In genomic region chr17:15704158-15704474, GRCm38 (mm10) we compare ENCODE assay signal across 8 mouse cellular contexts. TPM values are rescaled to one million over a fixed set of nuclear protein-coding genes. Genes with fewer than 3 reads are reported as not detected.
DNase-seq lines count a peak whose midpoint lies in the region; ATAC-seq and TF ChIP-seq lines count a peak whose summit lies in the region.

No protein-coding gene starts in this region.

- WGBS in heart, embryonic 15.5 days = 4% methylated on average over 12 of the region's 12 CpGs
- WGBS in forebrain, postnatal 0 days = 4% methylated on average over 12 of the region's 12 CpGs
- WGBS in macrophage (ENCODE audit: missing documents) = 2% methylated on average over 12 of the region's 12 CpGs

- peak overlapping the region; percentile 93 for H3K4me3 ChIP-seq in heart, embryonic 15.5 days
- H3K4me3 ChIP-seq in G1E (ENCODE audit: low read depth, low read length) (peak overlapping the region; percentile 85), macrophage (ENCODE audit: inconsistent target) (peak overlapping the region; percentile 67)
- H3K4me3 ChIP-seq in forebrain, postnatal 0 days (ENCODE audit: low read depth, low read length) = peak overlapping the region; percentile 90

- peaks cover 12% of the 10 kb centered on the region for H3K4me1 ChIP-seq in heart, embryonic 15.5 days (replicated peaks)
- peaks cover 17% of the 10 kb centered on the region for H3K4me1 ChIP-seq in G1E (ENCODE audit: insufficient read depth, low read depth, low read length)
- 0 out of 2 replicates have a peak, but pooled peaks cover 7% of the 10 kb centered on the region for H3K4me1 ChIP-seq in forebrain, postnatal 0 days (ENCODE audit: insufficient read depth)

- intact Hi-C loops in heart, postnatal 14 days (cut with DNase I) = loop anchor here (5.0 kb wide), 1 partner anchor 177 kb away; the partner anchor contains the start of gene Pdcd2

- H3K27ac ChIP-seq in heart, embryonic 15.5 days = peak overlapping the region; percentile 94
- H3K27ac ChIP-seq in forebrain, postnatal 0 days (ENCODE audit: low read depth, low read length) = peak overlapping the region; percentile 89; the same call in 1 of the 2 replicates
- H3K27ac ChIP-seq in macrophage = peak overlapping the region; percentile 72

- TF ChIP-seq CTCF in G1E (IDR thresholded peaks at IDR 0.05; ENCODE audit: low read depth, low read length) = no peak
- 0 out of 2 replicates have a peak, but pooled peaks have one; percentile 16 for TF ChIP-seq CTCF in forebrain, postnatal 0 days (IDR thresholded peaks at IDR 0.05; ENCODE audit: low read depth)

- peak overlapping the region; percentile 96 for H3K9ac ChIP-seq in heart, embryonic 15.5 days
- H3K9ac ChIP-seq in forebrain, postnatal 0 days = peak overlapping the region; percentile 81

- no peak for ATAC-seq in heart, embryonic 15.5 days (replicated peaks; ENCODE audit: insufficient number of reproducible peaks, insufficient read depth, low FRiP score, low read depth)
- peak; percentile 18; the same call in 1 of the 2 replicates for ATAC-seq in G1E (ENCODE audit: extremely low read depth, insufficient number of reproducible peaks, low FRiP score, poor library complexity, severe bottlenecking)
- ATAC-seq in forebrain, postnatal 0 days = no peak

- H3K9me3 ChIP-seq in heart, embryonic 15.5 days (replicated peaks) = no peaks in the 10 kb centered on the region
- H3K9me3 ChIP-seq in G1E (replicated peaks) = no peaks in the 10 kb centered on the region
- no peaks in the 10 kb centered on the region for H3K9me3 ChIP-seq in forebrain, postnatal 0 days (ENCODE audit: low read length)

- DNase-seq in heart, postnatal 14 days = no peak
- no peak for DNase-seq in G1E (ENCODE audit: low spot score)
- DNase-seq in forebrain, postnatal 0 days = no peak
- DNase-seq in adrenal gland, postnatal 25 days = no peak
- DNase-seq in cerebellum, postnatal 25 days = no peak
- DNase-seq in kidney, postnatal 10 days = no peak

- H3K36me3 ChIP-seq in heart, embryonic 15.5 days = peaks cover 7% of the 10 kb centered on the region
- H3K36me3 ChIP-seq in G1E (replicated peaks) = peaks cover 14% of the 10 kb centered on the region
- peaks cover 6% of the 10 kb centered on the region; the same call in 1 of the 2 replicates for H3K36me3 ChIP-seq in forebrain, postnatal 0 days (ENCODE audit: insufficient read depth)
- no peaks in the 10 kb centered on the region for H3K36me3 ChIP-seq in macrophage (ENCODE audit: inconsistent target)

- no peaks in the 10 kb centered on the region for H3K27me3 ChIP-seq in heart, embryonic 15.5 days
- H3K27me3 ChIP-seq in G1E (ENCODE audit: insufficient read depth, low read length) = 0 out of 2 replicates have a peak, but pooled peaks cover 2% of the 10 kb centered on the region
- H3K27me3 ChIP-seq in forebrain, postnatal 0 days (ENCODE audit: insufficient read depth, low read length) = no peaks in the 10 kb centered on the region

- peaks cover 36% of the 10 kb centered on the region for H3K79me2 ChIP-seq in macrophage (ENCODE audit: inconsistent target)

- H3K4me2 ChIP-seq in heart, embryonic 15.5 days = peak overlapping the region; percentile 62
- H3K4me2 ChIP-seq in forebrain, postnatal 0 days (ENCODE audit: low read depth) = peak overlapping the region; percentile 71

RNA-seq across cellular contexts. Expression of gene Chd1, which starts 0.7 kb away (rescaled TPM):
- 14.8 and 16.1 TPM in 2 replicates for polyA plus RNA-seq in heart, embryonic 15.5 days (2015; fragmentation: Nextera tagmentation; extraction: Ambion mirVana)
- total RNA-seq in heart, postnatal 14 days (2021) = 10 to 100 TPM; 21.6 to 28.0 TPM
- total RNA-seq in G1E (2014; fragmentation: Nextera tagmentation) (75.3 and 75.6 TPM in 2 replicates), G1E (2017) (47.9 and 56.9 TPM in 2 replicates)
- polyA plus RNA-seq in G1E (2012) (67.3 and 83.8 TPM in 2 replicates), macrophage (2018) (15.8 to 24.4 TPM (median 18.6 TPM) in 3 replicates)
- total RNA-seq in forebrain, postnatal 0 days (2014; rRNA removed) = 14.5 and 20.5 TPM in 2 replicates
- 9.9 and 14.2 TPM in 2 replicates for polyA plus RNA-seq in forebrain, postnatal 0 days (2015; fragmentation: Nextera tagmentation; extraction: Ambion mirVana)
- 100 to 1,000 TPM in 11 of 26 experiments, 10 to 100 TPM in 15; 66.8 to 194 (median 93.5) TPM for total RNA-seq in macrophage (2018; cell fraction: chromatin; rRNA removed)
- 10 to 100 TPM; 19.5 to 43.3 (median 26.0) TPM for total RNA-seq in macrophage (2018; cell fraction: cytosol; rRNA removed)
- total RNA-seq in macrophage (2018; cell fraction: nucleus; rRNA removed) = 100 to 1,000 TPM in 1 of 26 experiments, 10 to 100 TPM in 25; 41.1 to 147 (median 51.5) TPM
- 32.0 and 46.7 TPM in 2 replicates for total RNA-seq in adrenal gland, postnatal 25 days (2021)
